Mouse (Mus musculus): ENCODE results near the gene Zfp1.

DNA sequence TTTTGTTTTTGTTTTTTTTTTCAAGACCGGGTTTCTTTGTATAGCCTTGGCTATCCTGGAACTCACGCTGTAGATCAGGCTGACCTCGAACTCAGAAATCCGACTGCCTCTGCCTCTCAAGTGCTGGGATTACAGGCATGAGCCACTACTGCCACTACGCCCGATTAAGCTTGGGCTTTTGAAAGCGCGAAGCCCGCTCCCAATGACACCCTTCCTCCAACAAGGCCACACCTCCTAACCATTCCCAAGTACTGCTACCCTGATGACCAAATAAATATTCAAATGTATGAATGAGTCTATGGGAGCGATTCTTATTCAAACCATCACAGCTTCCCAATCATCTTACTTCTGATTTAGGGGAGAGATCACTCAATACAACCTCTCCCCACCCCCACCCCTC is 54.5 kb downstream of the Zfp1 start:
- TF ChIP-seq EP300 (IDR thresholded peaks at IDR 0.05; ENCODE audit: low read depth), result no peak
- no peak for TF ChIP-seq CTCF (IDR thresholded peaks at IDR 0.05; ENCODE audit: low read depth)
